Mouse (Mus musculus): ENCODE measurements around the gene Naif1.

Gene Naif1

DNA sequence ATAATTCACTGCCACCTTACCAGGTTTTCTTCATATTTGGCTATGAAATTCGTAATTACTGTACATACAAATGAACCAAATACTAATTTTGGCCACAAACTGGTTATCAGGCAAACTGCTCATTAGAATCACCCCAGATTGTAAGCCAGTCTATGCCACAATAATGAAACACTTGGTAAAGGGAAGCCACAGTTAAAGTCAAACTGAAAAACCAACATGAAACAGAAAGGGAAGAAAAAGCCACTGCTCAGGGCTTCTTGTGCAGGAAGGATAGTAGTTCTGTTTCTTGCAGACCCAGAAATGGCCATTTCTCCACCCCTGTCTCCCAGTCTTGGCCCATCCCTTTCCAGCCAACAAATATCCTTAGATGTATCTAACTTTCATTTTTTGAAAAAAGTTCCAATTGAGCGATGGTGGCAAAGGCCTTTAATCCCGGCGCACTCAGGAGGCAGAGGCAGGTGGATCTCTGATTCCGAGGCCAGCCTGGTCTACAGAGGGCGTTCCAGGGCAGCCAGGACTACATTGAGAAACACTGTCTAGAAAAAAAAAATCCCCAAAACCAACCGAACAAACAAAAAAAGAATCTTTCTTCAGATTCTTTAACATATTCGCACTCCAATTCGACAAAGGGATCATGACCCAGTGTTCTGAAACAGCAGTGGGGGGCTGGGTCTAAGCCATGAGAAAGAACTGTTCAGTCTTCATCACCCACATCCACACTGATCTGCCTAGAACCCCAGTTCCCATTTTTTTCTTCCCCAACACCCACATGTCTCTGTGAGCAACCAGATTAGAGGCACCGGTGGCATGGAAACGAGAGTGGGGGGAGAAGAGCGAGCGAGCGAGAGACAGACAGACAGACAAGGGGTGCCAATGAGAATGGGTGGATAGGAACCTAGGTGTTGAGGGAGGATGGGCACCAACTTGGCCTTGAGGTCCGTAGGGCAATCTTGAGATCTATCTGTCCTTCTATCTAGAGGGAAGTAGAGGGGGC, at the start of gene Naif1:
Gene Naif1 (plus strand): TSS at position 697 of the 994 bp plus-strand sequence.
- DNase-seq (ENCODE audit: low read depth) = no peak

DNA sequence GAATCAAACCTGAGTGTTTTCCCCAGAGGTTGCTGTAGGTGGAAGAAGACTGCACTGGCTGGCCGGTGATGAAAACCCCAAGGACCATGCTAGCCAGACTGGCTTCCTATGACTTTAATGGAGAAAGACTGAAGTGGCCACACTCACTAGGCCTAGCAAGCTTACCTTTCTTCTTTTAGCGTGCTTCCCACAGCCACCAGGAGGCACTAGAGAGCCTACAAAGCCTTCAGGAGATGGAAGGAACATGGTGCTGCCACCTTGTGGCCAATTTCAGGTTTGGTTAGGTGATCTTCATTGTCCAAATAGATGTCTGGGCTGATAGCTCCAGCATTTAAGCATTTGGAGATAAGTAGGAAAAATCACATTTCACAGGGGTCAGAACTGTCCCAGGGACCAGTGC, 45.6 kb upstream of the Naif1 start:
- peak; percentile 77 for DNase-seq (ENCODE audit: low read depth)

DNA sequence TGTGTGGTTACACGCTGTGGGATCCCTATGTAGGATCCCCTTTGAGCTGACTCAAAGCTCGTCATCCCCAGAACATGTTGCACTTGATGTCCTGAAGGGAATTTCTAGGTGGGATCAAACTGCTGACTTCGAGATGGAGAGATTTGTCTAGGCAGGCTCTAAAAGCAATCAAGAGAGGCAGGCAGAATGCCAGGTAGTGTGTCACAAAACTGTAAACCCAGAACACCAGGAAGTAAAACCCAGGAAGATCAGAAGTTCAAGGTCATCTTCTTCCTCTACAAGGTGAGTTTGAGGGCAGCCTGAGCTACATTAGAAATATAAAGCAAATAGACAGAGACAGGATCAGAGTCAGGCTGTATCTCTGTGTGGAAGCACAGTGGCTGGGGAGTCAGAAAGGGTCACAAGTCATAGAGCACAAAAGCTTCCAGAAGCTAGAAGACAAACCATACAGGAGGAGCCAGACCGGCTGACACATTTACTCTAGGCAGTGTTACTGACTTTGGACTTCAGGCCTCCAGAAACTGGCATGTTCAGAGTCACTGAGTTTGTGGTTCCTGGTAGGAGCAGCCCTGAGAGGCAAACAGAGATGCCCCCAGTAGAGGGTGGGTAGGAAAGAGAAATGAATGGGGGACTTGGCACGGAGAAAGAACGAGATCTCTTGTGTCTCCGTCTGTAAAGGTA, 43.0 kb upstream of the Naif1 start:
- DNase-seq (ENCODE audit: low read depth) = no peak

DNA sequence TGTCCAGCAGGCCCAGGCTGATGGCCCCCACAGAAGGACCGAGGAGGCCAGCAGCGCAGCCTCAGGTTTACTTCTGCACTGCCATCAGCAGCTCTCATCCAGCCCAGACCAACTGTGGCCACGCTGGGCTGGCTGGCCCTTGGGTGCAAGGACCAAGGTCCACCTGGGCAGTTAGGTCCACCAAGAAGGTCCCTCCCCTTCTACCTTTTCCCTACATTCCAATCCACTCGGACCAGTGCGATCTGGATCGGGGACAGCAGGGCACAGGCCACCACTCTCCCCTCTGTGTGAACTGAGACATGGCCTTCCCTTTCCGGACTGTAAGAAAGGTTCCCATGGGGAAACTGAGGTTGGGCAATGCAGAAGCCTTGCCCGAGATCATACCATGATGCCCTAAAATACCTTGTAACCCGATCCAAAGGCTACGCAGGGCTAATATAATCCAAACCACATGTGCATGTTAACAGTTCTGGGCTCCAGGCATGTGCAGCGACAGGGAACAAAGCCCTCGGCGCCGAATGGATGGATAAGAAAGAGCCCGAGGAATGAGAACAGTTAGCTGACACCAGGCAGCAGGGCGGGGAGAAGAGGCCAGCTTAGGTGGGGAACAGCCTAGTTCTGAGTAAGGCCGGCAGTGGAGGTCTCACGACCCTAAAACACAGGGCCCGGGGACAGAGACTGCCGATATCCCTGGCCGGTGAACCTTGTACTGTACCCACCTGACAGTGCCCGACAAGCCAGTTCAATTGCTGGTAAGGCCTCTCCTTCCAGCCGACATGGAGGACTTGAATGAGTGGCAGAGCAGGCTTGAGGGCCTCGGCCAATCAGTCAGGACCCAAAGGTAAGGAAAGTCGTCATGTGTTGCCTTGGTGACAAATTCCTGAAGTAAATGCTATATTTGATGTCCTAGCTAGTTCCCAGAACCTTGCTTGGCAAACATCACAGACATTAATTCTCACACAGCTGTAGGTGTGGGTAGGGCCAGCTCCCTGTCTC, 41.5 kb upstream of the Naif1 start:
- no peak for DNase-seq (ENCODE audit: low read depth)

DNA sequence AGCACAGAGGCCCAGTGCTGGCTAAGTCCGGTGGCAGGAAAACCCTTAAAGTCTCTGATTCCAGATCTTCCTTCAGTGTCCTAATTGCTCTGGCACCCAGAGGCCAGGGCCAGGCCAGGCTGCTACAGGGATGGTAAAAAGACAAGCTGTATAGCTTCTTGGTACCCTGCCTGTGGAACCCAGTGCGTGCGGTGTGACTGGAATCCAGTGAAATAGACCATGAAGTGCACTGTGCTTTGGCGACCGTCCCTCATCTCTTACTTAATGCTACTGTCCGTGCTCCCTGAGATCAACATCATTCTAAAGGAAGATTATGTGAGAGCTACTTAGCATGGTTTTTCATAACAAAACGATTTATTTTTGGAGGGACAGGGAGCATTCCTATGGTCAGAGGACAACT, 38.9 kb upstream of the Naif1 start:
- DNase-seq (ENCODE audit: low read depth) = no peak

DNA sequence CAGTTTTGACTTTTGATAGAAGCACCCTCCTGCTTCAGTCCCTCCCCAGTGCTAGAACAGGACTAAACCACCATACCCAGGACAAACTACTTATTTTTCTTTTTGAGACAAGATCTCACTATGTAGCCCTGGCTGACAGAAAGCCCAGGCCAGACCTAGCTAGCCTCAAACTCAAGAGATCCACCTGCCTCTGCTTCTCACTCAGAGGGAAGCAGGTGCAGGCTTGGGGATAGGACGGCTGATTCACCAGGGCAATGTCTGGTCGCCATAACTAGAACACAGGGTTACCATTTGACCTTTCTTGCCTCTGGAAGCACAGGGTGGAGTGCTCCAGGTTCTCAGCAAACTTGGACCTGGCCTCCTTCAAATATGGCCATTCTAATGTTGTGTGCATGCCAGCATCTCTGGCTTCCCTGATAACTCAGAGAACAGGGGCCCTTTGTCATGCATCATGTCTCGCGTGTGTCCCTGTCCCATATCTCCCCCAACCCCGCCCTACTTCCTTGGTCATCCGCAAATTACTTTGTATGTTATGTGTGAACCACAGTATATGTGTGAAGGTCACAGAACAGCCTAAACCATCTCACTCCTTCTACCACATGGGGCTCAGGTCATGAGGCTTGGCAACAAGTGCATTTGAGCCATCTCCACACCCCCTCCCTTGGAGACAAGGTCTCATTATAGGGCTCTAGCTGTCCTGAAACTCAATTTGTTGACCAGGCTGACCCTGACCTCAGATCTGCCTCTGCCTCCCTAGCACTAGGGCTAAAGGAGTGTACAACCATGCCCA, 37.3 kb upstream of the Naif1 start:
- no peak for DNase-seq (ENCODE audit: low read depth)

DNA sequence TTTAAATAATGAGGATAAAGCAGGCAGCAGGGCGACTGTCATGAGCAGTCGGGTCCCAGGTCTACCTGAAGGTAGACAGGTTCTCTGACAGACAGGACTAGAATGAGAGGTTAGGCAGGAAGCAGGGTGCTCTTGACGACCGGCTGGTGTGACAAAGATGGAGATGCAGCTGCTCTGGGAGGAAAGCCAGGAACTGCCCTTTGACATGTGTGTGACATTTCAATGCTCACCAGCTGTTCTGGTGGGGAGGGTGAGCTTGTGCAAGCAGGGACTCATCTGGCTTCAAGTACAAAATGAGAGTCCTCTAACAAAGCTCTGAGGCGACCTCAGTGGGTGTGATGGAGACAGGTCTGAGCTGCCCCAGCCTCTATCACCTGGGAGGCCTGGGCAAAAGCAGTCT, 36.3 kb upstream of the Naif1 start:
- no peak for DNase-seq (ENCODE audit: low read depth)

DNA sequence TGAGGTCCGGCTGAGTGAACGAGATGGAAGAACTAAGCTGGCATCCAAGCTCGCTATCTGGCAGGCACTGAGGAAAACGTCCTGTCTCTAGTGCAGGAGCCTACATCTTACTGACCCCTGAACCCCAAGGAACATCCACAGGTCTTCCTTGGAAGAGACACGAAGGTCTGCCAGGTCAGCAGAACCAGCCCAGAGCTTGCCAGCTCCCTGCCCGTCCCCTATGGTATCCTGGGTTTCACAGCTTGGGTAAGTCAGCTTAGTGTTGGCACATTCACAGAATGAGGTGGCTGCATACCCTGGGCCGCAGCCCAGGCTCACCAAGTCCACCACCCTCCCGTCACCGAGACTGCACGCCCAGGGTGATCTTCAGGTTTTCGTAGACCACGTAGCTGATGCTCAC, 34.5 kb upstream of the Naif1 start:
- no peak for DNase-seq (ENCODE audit: low read depth)

DNA sequence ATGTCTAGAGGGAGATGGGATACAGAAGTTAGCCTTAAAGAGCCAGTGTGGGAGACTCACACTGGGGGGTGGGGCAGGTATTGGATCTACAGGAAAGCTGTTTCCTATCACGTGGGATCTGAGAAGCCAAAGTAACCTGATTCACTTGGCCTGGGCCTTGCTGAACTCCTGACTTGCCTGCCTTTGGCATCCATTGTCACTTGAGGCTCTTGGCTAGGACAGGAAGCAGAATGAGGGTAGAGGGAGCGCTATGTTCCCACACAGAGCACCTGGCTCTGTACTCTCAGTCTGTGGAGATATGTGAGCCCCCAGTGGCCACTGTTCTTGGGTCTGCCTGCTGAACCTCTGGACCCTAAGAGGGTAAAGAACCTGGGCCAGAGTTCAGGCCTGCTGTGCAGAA, 33.7 kb upstream of the Naif1 start:
- no peak for DNase-seq (ENCODE audit: low read depth)

DNA sequence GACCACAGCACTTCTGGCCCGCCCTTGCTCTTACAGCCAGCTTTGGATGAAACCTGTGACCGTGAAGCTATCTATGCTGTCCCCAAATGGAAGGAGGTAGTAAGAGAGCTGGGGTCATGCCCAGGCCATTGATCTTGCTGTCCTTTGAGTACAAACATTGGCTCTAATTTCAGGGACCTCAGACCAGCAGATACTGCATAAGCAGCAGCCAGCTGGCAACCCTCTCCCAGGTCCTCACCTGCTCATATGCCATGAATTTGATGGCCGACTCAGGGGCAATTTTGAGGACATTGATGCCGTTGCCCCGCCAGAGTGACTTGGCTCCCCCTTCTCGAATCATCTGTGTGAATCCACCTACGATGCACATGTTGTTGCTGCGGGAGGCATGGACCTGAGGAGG, 32.8 kb upstream of the Naif1 start:
- no peak for DNase-seq (ENCODE audit: low read depth)

DNA sequence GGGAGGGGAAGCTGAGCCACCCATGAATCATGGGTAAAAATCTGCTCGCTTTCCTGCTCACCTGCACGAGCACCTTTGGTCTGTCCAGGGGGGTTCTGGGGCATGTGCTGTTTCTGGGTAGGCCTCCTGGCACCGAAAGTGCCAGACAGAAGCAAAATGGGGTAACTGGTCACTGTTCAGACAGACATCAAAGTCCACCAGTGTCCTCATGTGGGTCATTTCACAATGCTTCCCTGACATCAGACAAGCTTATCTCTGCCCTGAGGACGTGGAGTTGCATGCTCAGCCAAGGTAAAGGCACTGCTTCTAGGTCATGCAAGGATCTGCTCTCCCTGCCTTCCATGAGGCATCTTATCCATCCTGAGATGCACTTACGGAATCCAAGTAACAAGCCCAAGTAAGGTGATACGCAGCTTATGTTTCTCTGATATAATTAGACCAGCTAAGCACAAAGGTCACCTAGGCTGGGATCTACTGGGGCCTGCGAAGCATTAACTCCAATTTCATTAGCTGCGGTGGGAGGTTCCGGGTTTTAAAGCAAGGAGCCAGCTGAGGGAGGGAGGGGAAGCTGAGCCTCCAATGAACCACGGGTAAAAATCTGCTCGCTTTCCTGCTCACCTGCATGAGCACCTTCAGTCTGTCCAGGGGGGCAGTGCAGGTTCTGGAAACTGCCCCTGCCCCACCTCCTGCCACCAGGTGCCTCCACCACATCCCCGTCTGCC, 31.7 kb upstream of the Naif1 start:
- no peak for DNase-seq (ENCODE audit: low read depth)

DNA sequence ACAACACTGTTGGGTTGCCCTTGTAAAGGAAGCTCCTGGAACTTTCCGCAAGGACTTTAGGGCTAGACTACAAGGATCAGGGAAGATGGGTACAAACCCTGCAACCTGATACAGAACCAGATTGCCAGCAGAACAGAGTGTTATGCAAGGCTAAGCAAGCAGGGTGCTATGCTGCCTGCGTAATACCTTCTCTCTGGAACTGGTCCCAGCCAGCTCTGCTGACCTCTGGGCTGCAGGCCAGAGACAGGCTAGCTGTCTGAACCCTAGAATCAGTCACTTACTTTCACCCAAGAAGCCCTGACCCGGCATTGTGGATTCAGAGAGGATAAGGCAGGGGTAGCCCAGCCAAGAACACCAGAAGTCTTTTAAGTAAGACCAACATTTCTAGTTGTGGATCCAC, 30.9 kb upstream of the Naif1 start:
- peak; percentile 82 for DNase-seq (ENCODE audit: low read depth)

DNA sequence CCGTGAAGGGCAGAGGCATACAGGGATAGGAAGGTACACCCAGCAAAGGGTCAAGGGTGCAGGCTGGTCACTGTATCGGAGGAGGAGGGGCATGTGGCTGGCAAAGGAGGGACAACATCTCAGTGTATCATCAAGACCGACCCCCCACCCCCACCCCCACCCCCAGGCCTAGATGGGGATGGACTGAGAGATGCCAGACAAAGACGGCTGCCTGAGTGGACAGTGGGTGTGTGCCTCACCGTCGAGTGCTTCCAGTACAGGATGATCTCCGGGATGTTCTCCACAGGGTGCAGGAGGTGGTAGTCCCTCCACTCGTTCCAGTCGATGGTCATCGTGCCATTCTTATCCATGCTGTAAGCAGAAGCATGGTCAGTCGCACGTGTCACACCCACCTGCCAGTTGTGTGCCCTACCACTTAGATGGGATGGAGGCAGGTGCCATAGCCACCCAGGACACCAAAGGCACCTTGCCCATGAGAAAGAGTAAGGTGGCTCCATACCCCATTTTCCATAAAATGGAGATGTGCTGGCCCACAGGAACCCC, 30.1 kb upstream of the Naif1 start:
- DNase-seq (ENCODE audit: low read depth) = no peak

DNA sequence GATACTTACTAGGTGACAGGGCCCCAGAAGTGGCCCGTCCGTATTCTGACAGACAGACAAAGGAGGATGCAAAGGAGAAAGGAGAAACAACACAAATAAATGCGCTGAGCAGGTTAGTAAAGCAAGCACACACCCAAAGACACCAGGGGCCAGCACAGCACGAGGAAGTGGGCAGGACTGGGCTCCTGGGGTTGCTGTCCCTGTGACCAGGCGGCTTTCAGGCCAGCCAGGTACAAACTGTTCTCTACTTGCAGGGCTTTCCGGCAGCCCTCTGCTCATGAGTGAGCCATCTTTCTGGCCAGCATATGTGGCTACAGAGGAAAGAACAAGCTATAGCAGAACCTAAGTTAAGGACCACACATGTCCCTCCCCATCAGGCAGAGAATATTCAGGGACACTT, 29.6 kb upstream of the Naif1 start:
- DNase-seq (ENCODE audit: low read depth) = no peak

DNA sequence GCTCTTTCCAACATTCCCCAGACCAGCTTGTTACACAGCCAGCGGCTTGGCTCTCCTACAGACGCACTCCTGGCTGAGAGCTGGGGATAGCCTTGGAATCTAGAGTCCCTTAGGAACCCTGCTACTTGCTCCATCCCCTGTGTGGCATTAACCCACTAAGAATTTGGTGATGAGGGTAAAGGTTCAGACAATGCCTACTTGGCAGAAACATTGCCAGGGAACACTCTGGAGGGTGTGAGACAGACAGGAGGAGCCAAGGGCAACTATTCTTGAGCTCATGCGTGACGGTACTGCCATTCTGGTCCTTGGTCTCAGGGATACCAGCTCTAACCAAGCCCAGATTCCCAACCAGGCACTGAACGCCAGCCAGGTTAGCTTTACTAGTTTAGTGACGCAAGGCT, 28.4 kb upstream of the Naif1 start:
- no peak for DNase-seq (ENCODE audit: low read depth)

DNA sequence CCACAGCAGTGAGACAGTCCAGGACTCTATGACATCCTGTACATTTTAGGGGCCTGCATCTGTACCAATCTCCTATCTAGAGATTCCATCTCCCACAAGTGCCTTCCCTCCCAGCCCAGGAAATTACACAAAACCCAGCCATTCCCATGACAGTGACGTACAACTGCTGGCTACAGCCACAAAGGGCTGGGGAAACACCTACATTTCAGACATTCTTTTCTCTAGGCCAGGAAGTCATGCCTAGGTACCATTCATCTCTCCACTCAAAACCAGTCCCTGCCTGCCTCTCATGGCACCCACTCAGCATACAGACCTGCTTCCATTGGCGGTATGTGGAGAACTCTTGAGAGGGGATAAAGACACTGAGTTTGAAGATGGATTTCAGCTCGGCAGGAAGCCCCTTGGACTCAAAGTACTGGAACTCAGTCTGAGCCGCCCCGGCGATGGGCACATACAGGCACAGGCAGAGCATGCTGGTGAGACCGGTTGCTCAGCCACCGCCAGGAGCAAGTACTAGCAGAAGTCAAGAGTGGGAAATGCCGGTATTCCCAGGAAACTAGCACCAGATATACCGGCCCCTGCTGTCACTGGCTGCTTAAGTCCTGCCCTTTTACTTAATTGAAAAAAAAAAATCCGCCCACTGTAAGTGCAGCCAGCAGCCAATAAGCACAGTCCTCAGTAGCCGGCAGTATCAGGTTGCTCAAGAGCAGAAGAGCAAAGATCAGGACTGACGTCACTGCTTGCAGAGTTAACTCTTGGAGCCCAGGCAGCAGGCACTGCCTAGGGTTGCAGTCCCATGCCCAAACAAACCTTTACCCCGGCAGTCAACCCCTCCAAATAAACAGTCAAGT, 26.6 kb upstream of the Naif1 start:
- DNase-seq (ENCODE audit: low read depth) = no peak

DNA sequence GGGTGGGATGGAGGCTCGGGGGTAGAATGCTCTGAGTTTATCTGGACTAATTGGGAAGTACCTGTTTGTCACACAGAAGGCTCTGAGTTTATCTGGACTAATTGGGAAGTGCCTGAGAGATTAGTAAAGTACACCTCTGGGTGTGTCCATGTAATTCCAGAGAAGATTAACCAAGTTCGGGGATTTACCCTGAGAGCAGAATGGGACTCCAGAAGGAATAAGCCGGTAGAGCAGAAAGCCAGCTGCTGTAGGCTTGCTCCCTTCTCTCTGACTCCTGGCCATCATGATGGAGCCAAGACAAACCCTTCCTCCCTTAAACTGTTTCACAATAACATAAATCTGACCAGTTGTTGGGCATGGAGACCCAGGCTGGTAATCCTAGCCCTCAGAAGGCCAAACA, 25.5 kb upstream of the Naif1 start:
- DNase-seq (ENCODE audit: low read depth) = no peak

DNA sequence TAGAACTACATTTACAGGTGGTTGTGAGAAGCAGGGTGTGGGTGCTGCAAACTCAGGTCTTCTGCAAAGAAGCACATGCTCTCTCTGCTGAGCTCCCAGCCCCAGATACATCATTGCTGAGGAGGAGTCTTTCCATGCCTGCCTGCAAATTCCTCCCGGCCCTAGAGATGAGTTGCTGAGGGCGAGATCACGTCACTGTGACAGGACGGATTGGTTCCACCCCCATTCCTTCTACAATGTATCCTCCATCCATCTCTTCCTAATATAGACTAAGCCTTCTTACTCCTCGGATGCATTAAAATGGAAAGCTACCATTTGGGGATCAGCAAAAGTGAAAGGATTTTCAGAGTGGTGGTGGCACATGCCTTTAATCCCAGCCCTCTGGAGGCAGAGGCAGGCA, 24.7 kb upstream of the Naif1 start:
- no peak for DNase-seq (ENCODE audit: low read depth)

DNA sequence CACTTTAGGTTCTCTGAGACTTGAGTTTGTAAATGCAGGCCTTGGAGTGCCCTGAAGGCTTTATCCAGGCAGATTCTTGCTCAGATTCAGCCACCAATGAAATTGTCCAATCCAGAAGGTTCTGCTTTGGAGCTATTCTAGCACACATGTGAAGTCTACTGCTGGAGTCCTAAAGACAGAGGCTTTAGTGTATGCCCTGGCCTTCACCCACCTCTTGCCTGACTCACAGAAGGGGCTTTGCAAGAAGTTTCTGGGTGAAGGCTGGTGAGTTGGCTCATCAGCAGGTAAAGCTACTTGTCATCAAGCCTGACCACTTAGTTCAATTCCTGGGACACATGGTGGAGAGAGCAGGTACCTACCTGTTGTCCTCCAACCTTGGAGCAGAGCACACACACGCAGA, 24.1 kb upstream of the Naif1 start:
- no peak for DNase-seq (ENCODE audit: low read depth)

Measured in fibroblast of lung, adult 2 months (primary cell).